Mouse (Mus musculus) gastrocnemius, postnatal 10 days (tissue): Measurements from ENCODE around the gene Surf4. TPM values are rescaled to one million over a fixed set of nuclear protein-coding genes. Genes with fewer than 3 reads are reported as not detected.

ENCODE experiments used
- DNase-seq: peaks from one replicate; pipeline ENCODE4 v3.0.0; 2021; ENCODE audit warnings: mixed read lengths
- total RNA-seq, 2 experiments: library from RNA; stranded (reverse); gene quantifications; 2 replicates each; pipeline ENCODE4 v1.2.3; 2021

Surf4 gene
- total RNA-seq, 2 experiments from 2014 or later: 93.2 to 99.4 TPM

- DNase-seq: peak; percentile 52
Observed at GRCm38 (mm10) chr2:26930390-26930789, 3.3 kb downstream of the Surf4 start.

- no peak for DNase-seq
Observed at GRCm38 (mm10) chr2:26927745-26928476, 5.8 kb downstream of the Surf4 start.

GRCm38 (mm10) chr2:26921784-26922183, 11.9 kb downstream of the Surf4 start:
- no peak for DNase-seq

GRCm38 (mm10) chr2:26920190-26920855, 13.4 kb downstream of the Surf4 start:
- no peak for DNase-seq

GRCm38 (mm10) chr2:26919684-26920083, 14.0 kb downstream of the Surf4 start:
- DNase-seq: no peak

- DNase-seq: no peak
Observed at GRCm38 (mm10) chr2:26916738-26917137, 17.0 kb downstream of the Surf4 start.

GRCm38 (mm10) chr2:26915927-26916728, 17.6 kb downstream of the Surf4 start, which contains the start of the genes Surf2 and Surf1:
Gene Surf2 (plus strand): TSS chr2:26916367.
Gene Surf1 (minus strand): TSS chr2:26916530.
- peak; percentile 71 for DNase-seq

- DNase-seq: no peak
Observed at GRCm38 (mm10) chr2:26914148-26914941, 19.4 kb downstream of the Surf4 start.

GRCm38 (mm10) chr2:26913416-26914147, 20.1 kb downstream of the Surf4 start:
- DNase-seq: no peak

GRCm38 (mm10) chr2:26912253-26912770, 21.4 kb downstream of the Surf4 start:
- DNase-seq: no peak

- peak; percentile 69 for DNase-seq
Observed at GRCm38 (mm10) chr2:26910994-26911765, 22.5 kb downstream of the Surf4 start.

- DNase-seq: peak; percentile 100
Observed at GRCm38 (mm10) chr2:26910124-26910993, 23.4 kb downstream of the Surf4 start, which contains the start of the genes Med22 and Rpl7a. Gene Med22 (minus strand): TSS chr2:26910677. Gene Rpl7a (plus strand): TSS chr2:26910764.

- no peak for DNase-seq
Observed at GRCm38 (mm10) chr2:26909387-26909784, 24.3 kb downstream of the Surf4 start.

- DNase-seq: no peak
Observed at GRCm38 (mm10) chr2:26908710-26909386, 24.9 kb downstream of the Surf4 start.

GRCm38 (mm10) chr2:26907109-26907508, 26.6 kb downstream of the Surf4 start:
- peak; percentile 58 for DNase-seq

- no peak for DNase-seq
Observed at GRCm38 (mm10) chr2:26906431-26906830, 27.3 kb downstream of the Surf4 start.

GRCm38 (mm10) chr2:26905936-26906335, 27.8 kb downstream of the Surf4 start:
- DNase-seq: no peak

GRCm38 (mm10) chr2:26903311-26903710, 30.4 kb downstream of the Surf4 start:
- no peak for DNase-seq
